Mouse (Mus musculus) heart, postnatal 0 days (tissue): ENCODE data around the gene Ninj1.

ENCODE experiments used
- CTCF ChIP-seq: IDR thresholded peaks from 2 replicates; pipeline ENCODE4 v1.5.1; 2016; ENCODE audit warnings: antibody characterized with exemption, control low read depth, low read depth
- EP300 ChIP-seq: IDR thresholded peaks from 2 replicates; pipeline ENCODE4 v1.6.1; 2016; ENCODE audit warnings: antibody characterized with exemption, low read depth

- TF ChIP-seq CTCF (no peak), EP300 (no peak)
Measured at GRCm38 (mm10) chr13:49142396-49142795, 44.9 kb upstream of the Ninj1 start.
